ENCODE assay signal across 13 mouse cellular contexts in the genomic region with DNA sequence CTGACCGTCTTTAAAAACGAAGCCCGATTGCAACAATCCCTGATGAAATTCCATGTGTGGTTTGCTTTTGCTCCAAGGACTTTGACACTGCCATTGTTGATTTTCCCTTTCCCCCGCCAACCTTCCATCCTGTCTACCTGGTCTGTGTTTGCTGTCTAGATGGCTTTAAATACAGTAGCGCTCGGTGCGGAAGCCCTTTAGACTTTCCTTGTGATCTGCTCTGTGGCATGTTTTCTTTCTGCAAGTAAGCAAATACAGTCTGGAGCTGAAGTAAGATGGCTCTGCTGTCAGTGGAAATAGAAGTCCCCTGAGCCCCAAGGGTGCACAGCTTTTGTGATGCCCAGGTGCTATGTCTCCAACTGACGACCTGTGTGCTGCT. TPM values are rescaled to one million over a fixed set of nuclear protein-coding genes. Genes with fewer than 3 reads are reported as not detected.
DNase-seq lines count a peak whose midpoint lies in the region; ATAC-seq lines count a peak whose summit lies in the region.
"Had no signal": no experiment of that assay in that cellular context is flagged by ENCODE, and none has a peak within 500 bp of the region (broad histone marks: within the 10 kb centered on the region; RNA-seq: fewer than 3 reads in every experiment).

No protein-coding gene starts in this region.

- no peak for ATAC-seq in midbrain, embryonic 11.5 days (ENCODE audit: low FRiP score)
- no peak for ATAC-seq in intestine, embryonic 14.5 days (replicated peaks; ENCODE audit: low FRiP score, low TSS enrichment, low read depth)
- no peak for ATAC-seq in midbrain, embryonic 13.5 days

- no peak overlapping the region for H3K9ac ChIP-seq in midbrain, embryonic 11.5 days (ENCODE audit: low read length)
- no peak overlapping the region for H3K9ac ChIP-seq in intestine, embryonic 14.5 days (ENCODE audit: low read length)
- H3K9ac ChIP-seq in midbrain, embryonic 13.5 days (replicated peaks): peak overlapping the region; percentile 37; the same call in 1 of the 2 replicates

- DNase-seq in midbrain, embryonic 10.5 days (ENCODE audit: low spot score): no peak
- no peak for DNase-seq in midbrain, embryonic 11.5 days (ENCODE audit: low spot score, missing footprints)
- peak; percentile 53 for DNase-seq in intestine, embryonic 14.5 days (ENCODE audit: low spot score)
- DNase-seq in yolk sac, embryonic 10.5 days (ENCODE audit: low spot score): peak; percentile 82
- no peak for DNase-seq in lung, adult 18-20 months
- no peak for DNase-seq in adrenal gland, postnatal 10 days
- DNase-seq in lung, postnatal 36 days: no peak
- DNase-seq: heart, adult 18-20 months; kidney, adult 8-10 months; lung, postnatal 4 days had no signal

- H3K36me3 ChIP-seq in midbrain, embryonic 10.5 days: peaks cover under 1% of the 10 kb centered on the region
- H3K36me3 ChIP-seq in midbrain, embryonic 11.5 days (ENCODE audit: control insufficient read depth, insufficient read depth, low read length): no peaks in the 10 kb centered on the region; the same call in 1 of the 2 replicates
- H3K36me3 ChIP-seq in intestine, embryonic 14.5 days (ENCODE audit: control insufficient read depth, insufficient read depth, low read length): no peaks in the 10 kb centered on the region
- peaks cover 6% of the 10 kb centered on the region for H3K36me3 ChIP-seq in midbrain, embryonic 13.5 days

- no peak overlapping the region for H3K4me2 ChIP-seq in midbrain, embryonic 11.5 days
- no peak overlapping the region for H3K4me2 ChIP-seq in intestine, embryonic 14.5 days (ENCODE audit: low read length)
- H3K4me2 ChIP-seq in midbrain, embryonic 13.5 days (replicated peaks): no peak overlapping the region

- no peaks in the 10 kb centered on the region for H3K27me3 ChIP-seq in midbrain, embryonic 10.5 days (ENCODE audit: low read depth, poor library complexity, severe bottlenecking)
- no peaks in the 10 kb centered on the region for H3K27me3 ChIP-seq in midbrain, embryonic 11.5 days (ENCODE audit: control insufficient read depth, insufficient read depth, low read length)
- no peaks in the 10 kb centered on the region for H3K27me3 ChIP-seq in intestine, embryonic 14.5 days (replicated peaks; ENCODE audit: control insufficient read depth, insufficient read depth, low read length)
- no peaks in the 10 kb centered on the region for H3K27me3 ChIP-seq in midbrain, embryonic 13.5 days
- H3K27me3 ChIP-seq: CH12.LX had no signal

- no peaks in the 10 kb centered on the region for H3K9me3 ChIP-seq in midbrain, embryonic 10.5 days (replicated peaks)
- H3K9me3 ChIP-seq in midbrain, embryonic 11.5 days (ENCODE audit: control insufficient read depth, low read length): no peaks in the 10 kb centered on the region
- H3K9me3 ChIP-seq in intestine, embryonic 14.5 days (ENCODE audit: control insufficient read depth, low read length): no peaks in the 10 kb centered on the region
- no peaks in the 10 kb centered on the region for H3K9me3 ChIP-seq in midbrain, embryonic 13.5 days

- 77% methylated on average over 8 of the region's 8 CpGs for whole genome bisulfite sequencing in midbrain, embryonic 10.5 days
- WGBS in midbrain, embryonic 11.5 days: 74% methylated on average over 8 of the region's 8 CpGs
- 55% methylated on average over 8 of the region's 8 CpGs for WGBS in intestine, embryonic 14.5 days
- 64% methylated on average over 8 of the region's 8 CpGs for WGBS in midbrain, embryonic 13.5 days

- H3K4me1 ChIP-seq in midbrain, embryonic 10.5 days: peaks cover 26% of the 10 kb centered on the region
- H3K4me1 ChIP-seq in midbrain, embryonic 11.5 days (ENCODE audit: control insufficient read depth, insufficient read depth, low read length): peaks cover 13% of the 10 kb centered on the region
- H3K4me1 ChIP-seq in intestine, embryonic 14.5 days (replicated peaks; ENCODE audit: control insufficient read depth, insufficient read depth, low read length): peaks cover 11% of the 10 kb centered on the region
- H3K4me1 ChIP-seq in midbrain, embryonic 13.5 days (replicated peaks): peaks cover 27% of the 10 kb centered on the region

- peak overlapping the region; percentile 30; the same call in 1 of the 2 replicates for H3K27ac ChIP-seq in midbrain, embryonic 10.5 days (replicated peaks)
- H3K27ac ChIP-seq in midbrain, embryonic 11.5 days (ENCODE audit: low read depth, low read length): no peak overlapping the region
- no peak overlapping the region for H3K27ac ChIP-seq in intestine, embryonic 14.5 days (ENCODE audit: low read depth)
- H3K27ac ChIP-seq in midbrain, embryonic 13.5 days: peak overlapping the region; percentile 75

- H3K4me3 ChIP-seq in midbrain, embryonic 10.5 days: no peak overlapping the region
- H3K4me3 ChIP-seq in midbrain, embryonic 11.5 days (ENCODE audit: low read depth, low read length): no peak overlapping the region
- no peak overlapping the region for H3K4me3 ChIP-seq in intestine, embryonic 14.5 days (ENCODE audit: low read depth, low read length)
- H3K4me3 ChIP-seq in midbrain, embryonic 13.5 days (replicated peaks): no peak overlapping the region

RNA-seq across cellular contexts. Expression of a gene that starts 31.6 kb away (rescaled TPM):
- 0.07 TPM in 2 replicates for polyA plus RNA-seq in midbrain, embryonic 10.5 days (2016; fragmentation: Nextera tagmentation; extraction: Ambion mirVana)
- polyA plus RNA-seq in midbrain, embryonic 11.5 days (2014; fragmentation: Nextera tagmentation; extraction: Ambion mirVana): 0.11 TPM in 1 of 2 replicates, not detected in the other
- polyA plus RNA-seq in intestine, embryonic 14.5 days (2014; fragmentation: Nextera tagmentation; extraction: Ambion mirVana): 0.09 TPM in 1 of 2 replicates, not detected in the other
- polyA plus RNA-seq in midbrain, embryonic 13.5 days (2015; fragmentation: Nextera tagmentation; extraction: Ambion mirVana): 0.18 TPM in 1 of 2 replicates, not detected in the other
- under 1 TPM in 1 of 2 experiments, not detected in 1; 0.12 TPM for total RNA-seq in adrenal gland, postnatal 10 days (2021)
- total RNA-seq: CH12.LX; heart, adult 18-20 months; left cerebral cortex, adult 8-10 months had no signal

RNA-seq across cellular contexts. Expression of a gene that starts 44.3 kb away (rescaled TPM):
- polyA plus RNA-seq in midbrain, embryonic 10.5 days (2016; fragmentation: Nextera tagmentation; extraction: Ambion mirVana): 74.5 and 77.4 TPM in 2 replicates
- polyA plus RNA-seq in midbrain, embryonic 11.5 days (2014; fragmentation: Nextera tagmentation; extraction: Ambion mirVana): 68.7 and 80.1 TPM in 2 replicates
- 49.4 and 49.5 TPM in 2 replicates for polyA plus RNA-seq in intestine, embryonic 14.5 days (2014; fragmentation: Nextera tagmentation; extraction: Ambion mirVana)
- polyA plus RNA-seq in midbrain, embryonic 13.5 days (2015; fragmentation: Nextera tagmentation; extraction: Ambion mirVana): 57.7 and 60.8 TPM in 2 replicates
- 10 to 100 TPM in 1 of 2 experiments, 1 to 10 TPM in 1; 9.8 to 11.8 TPM for total RNA-seq in adrenal gland, postnatal 10 days (2021)

Comparison
In these comparisons a context has a peak if more than half of its experiments do, and no peak if none do; other contexts are left out.
1. H3K27ac ChIP-seq: peak in midbrain, embryonic 10.5 days (single experiment) and midbrain, embryonic 13.5 days (single experiment); none in midbrain, embryonic 11.5 days (single experiment) and intestine, embryonic 14.5 days (single experiment).
2. DNase-seq: peak in intestine, embryonic 14.5 days (single experiment) and yolk sac, embryonic 10.5 days (single experiment); none in midbrain, embryonic 10.5 days (single experiment), midbrain, embryonic 11.5 days (single experiment), lung, adult 18-20 months (0 of 2), adrenal gland, postnatal 10 days (single experiment) and lung, postnatal 36 days (single experiment).